Mouse (Mus musculus) embryonic facial prominence, embryonic 11.5 days (tissue): ENCODE results near the gene Fuom. TPM values are rescaled to one million over a fixed set of nuclear protein-coding genes. Genes with fewer than 3 reads are reported as not detected.
A peak's percentile ranks its signal among the peaks of the same experiment; 100 is the strongest.

Experiments
- ATAC-seq: fragments of 200-750 bp; cut with Nextera tagmentation; replicated peaks from 2 replicates; pipeline ENCODE4 v1.8.0; 2017; ENCODE audit warnings: low read depth; ENCODE audit not compliant: insufficient number of reproducible peaks, low FRiP score, low TSS enrichment
- DNase-seq: peaks from one replicate; pipeline ENCODE4 v3.0.0-alpha.2; 2015; ENCODE audit warnings: low spot score
- H3K27ac ChIP-seq: fragments of 300-500 bp; sonication (generic); replicated peaks from 2 replicates; pipeline ENCODE4 v1.5.1; 2014; ENCODE audit warnings: mild to moderate bottlenecking, low read depth, low read length, control low read depth
- H3K27me3 ChIP-seq: fragments of 300-500 bp; sonication (generic); 2 replicates; pipeline ENCODE4 v1.6.1; 2014; ENCODE audit warnings: mild to moderate bottlenecking, low read length, moderate library complexity, mixed read lengths; ENCODE audit not compliant: control insufficient read depth, insufficient read depth
- H3K36me3 ChIP-seq: fragments of 300-500 bp; sonication (generic); replicated peaks from 2 replicates; pipeline ENCODE4 v1.6.1; 2014; ENCODE audit warnings: low read depth, mild to moderate bottlenecking, low read length, moderate library complexity, mixed read lengths; ENCODE audit not compliant: control insufficient read depth, insufficient read depth
- H3K4me1 ChIP-seq: fragments of 300-500 bp; sonication (generic); 2 replicates; pipeline ENCODE4 v1.6.1; 2014; ENCODE audit warnings: low read length, mixed read lengths; ENCODE audit not compliant: control insufficient read depth, insufficient read depth
- H3K4me2 ChIP-seq: fragments of 300-500 bp; sonication (generic); 2 replicates; pipeline ENCODE4 v1.6.1; 2014; ENCODE audit warnings: low read depth, mild to moderate bottlenecking, control low read depth, low read length, moderate library complexity
- H3K4me3 ChIP-seq: fragments of 300-500 bp; sonication (generic); 2 replicates; pipeline ENCODE4 v1.5.1; 2014; ENCODE audit warnings: low read depth, low read length, control low read depth
- H3K9ac ChIP-seq: fragments of 300-500 bp; sonication (generic); replicated peaks from 2 replicates; pipeline ENCODE4 v1.6.1; 2014; ENCODE audit warnings: mild to moderate bottlenecking, control low read depth, low read length
- H3K9me3 ChIP-seq: fragments of 300-500 bp; sonication (generic); replicated peaks from 2 replicates; pipeline ENCODE4 v1.6.1; 2016; ENCODE audit warnings: mild to moderate bottlenecking, low read length, inconsistent platforms, mixed read lengths; ENCODE audit not compliant: control insufficient read depth
- WGBS: fragments of 180-500 bp; shearing (Covaris S2); extraction: QIAGEN DNeasy Blood & Tissue Kit; methylation state at CpG from one replicate; pipeline ENCODE4 v1.1.7; 2014; 5-methylcytosine and 5-hydroxymethylcytosine counted together
- polyA plus RNA-seq: library from polyadenylated mRNA; unstranded; fragments of >200 nt; fragmentation: Nextera tagmentation; extraction: Ambion mirVana; gene quantifications from 2 replicates; pipeline ENCODE4 v1.2.1, GENCODE M21; 2014

Gene Fuom
- polyA plus RNA-seq, 1 experiment from 2014 or later: 24.2 TPM

DNA sequence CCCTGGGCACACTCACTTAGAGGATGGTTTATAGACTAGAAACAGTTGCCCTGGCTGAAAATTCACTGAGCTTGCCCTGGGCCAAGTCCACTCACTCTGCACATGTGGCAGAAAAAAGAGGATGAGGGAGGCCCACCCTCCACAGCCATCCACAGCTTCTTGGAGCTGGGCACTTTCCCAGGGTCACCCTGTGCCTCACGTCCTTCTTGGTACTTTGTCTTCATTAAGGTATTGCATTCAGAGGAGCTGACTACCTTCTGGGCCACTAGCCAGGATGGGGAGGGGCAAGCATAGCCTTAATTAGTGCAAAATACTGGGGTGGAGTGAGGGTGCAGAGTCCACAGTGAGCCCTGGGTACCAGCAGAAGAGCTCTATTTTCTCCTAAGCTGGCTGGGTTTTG, 6.7 kb downstream of the Fuom start:
- no peak overlapping the region for H3K4me2 ChIP-seq
- no peak overlapping the region for H3K27ac ChIP-seq
- no peak for ATAC-seq
- no peak overlapping the region for H3K9ac ChIP-seq
- H3K9me3 ChIP-seq: no peaks in the 10 kb centered on the region
- DNase-seq: no peak
- no peaks in the 10 kb centered on the region for H3K4me1 ChIP-seq
- H3K27me3 ChIP-seq: no peaks in the 10 kb centered on the region
- 61% methylated on average over 1 of the region's 1 CpGs for WGBS
- no peak overlapping the region for H3K4me3 ChIP-seq
- no peaks in the 10 kb centered on the region for H3K36me3 ChIP-seq

DNA sequence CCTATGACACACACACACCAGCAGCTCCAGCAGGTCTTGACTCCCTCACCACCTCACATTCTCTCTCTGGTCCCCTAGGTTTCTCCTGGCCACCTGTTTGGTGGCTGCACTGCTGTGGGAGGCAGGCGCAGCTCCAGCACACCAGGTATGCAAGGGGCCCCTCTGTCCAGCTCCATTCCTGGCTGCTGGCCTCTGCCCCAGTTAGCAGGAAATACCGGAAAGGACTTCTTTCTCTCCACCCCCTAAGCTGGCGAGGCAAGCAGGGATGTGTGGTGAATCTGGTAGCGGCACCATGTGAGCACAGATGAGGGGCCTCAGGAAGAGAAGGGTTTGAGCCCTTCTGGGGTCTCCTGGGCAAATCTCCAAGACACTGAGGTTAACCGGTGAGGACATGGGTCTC, 7.3 kb downstream of the Fuom start:
- DNase-seq (no peak), ATAC-seq (no peak)
- WGBS: 59% methylated on average over 5 of the region's 5 CpGs

DNA sequence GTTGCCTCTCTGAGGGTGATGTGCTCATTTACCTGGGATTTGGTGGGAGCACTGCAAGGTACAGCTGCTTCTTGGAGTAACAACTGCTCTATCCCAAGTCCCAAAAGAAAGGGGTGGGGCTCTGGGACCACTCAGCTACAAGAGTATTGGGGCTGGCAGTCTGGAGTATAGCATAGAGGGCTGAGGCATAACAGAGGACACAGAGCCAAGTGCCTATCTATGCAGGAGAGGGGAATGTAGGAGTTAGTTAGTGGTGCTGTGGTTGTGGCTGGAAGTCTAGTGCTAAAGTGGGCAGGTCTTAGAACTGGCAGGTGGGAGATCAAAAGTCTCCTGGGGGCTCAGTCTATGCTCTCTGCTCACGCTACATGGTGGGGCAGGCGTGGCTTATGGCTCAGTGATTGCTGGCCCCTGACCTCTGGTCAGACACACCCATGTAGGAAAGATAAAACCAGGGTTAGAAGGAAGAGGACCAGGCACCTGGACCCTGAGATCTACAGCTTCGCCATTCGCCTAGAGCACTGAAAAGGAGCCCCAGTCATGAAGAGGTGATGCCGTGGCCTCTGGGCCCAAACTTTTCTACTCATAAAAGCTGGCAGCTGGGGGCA, 9.2 kb downstream of the Fuom start, which contains the start of gene Prap1:
Gene Prap1 (plus strand): TSS at position 472 of the 605 bp plus-strand sequence.
- ATAC-seq (no peak), DNase-seq (no peak)
- H3K27ac ChIP-seq: no peak within 1 kb of the TSS
- H3K4me1 ChIP-seq: no peaks in the 10 kb centered on the region
- H3K4me3 ChIP-seq: no peak within 1 kb of the TSS
- 72% methylated on average over 5 of the region's 5 CpGs for WGBS
- no peak within 1 kb of the TSS for H3K9ac ChIP-seq
- H3K9me3 ChIP-seq: no peaks in the 10 kb centered on the region
- no peak within 1 kb of the TSS for H3K4me2 ChIP-seq
- H3K27me3 ChIP-seq: no peaks in the 10 kb centered on the region
- H3K36me3 ChIP-seq: no peaks in the 10 kb centered on the region

More for the DNA sequence above, 7.3 kb downstream of the Fuom start:
- no peak overlapping the region for H3K27ac ChIP-seq
- no peaks in the 10 kb centered on the region for H3K9me3 ChIP-seq
- H3K9ac ChIP-seq: no peak overlapping the region
- H3K4me2 ChIP-seq: no peak overlapping the region
- H3K36me3 ChIP-seq: no peaks in the 10 kb centered on the region
- H3K27me3 ChIP-seq: no peaks in the 10 kb centered on the region
- no peak overlapping the region for H3K4me3 ChIP-seq
- H3K4me1 ChIP-seq: no peaks in the 10 kb centered on the region

DNA sequence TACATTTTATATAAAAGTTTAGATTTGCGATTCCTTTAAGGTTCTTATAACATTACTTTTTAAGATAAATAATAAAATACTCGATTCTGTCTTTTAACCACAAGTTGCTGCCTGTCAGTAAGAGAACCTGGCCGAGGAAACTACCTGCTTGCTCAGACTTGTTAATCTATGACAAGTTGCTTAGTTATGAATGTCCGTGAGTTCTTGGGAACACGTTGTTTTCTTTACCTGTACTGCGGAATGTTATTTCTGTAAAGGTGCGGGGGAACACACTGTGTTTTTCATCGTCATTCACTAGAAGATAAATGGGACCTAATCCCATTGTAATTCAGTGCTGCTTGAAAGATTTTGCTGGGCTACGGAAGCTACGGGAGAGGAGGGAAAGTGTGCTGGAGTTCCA, 11.6 kb downstream of the Fuom start:
- WGBS: 78% methylated on average over 10 of the region's 10 CpGs
- Histone ChIP-seq H3K9me3 (no peaks in the 10 kb centered on the region), H3K4me1 (no peaks in the 10 kb centered on the region), H3K27ac (no peak overlapping the region), H3K36me3 (no peaks in the 10 kb centered on the region), H3K4me3 (no peak overlapping the region), H3K27me3 (no peaks in the 10 kb centered on the region), H3K4me2 (no peak overlapping the region), H3K9ac (no peak overlapping the region)
- DNase-seq (no peak), ATAC-seq (no peak)

DNA sequence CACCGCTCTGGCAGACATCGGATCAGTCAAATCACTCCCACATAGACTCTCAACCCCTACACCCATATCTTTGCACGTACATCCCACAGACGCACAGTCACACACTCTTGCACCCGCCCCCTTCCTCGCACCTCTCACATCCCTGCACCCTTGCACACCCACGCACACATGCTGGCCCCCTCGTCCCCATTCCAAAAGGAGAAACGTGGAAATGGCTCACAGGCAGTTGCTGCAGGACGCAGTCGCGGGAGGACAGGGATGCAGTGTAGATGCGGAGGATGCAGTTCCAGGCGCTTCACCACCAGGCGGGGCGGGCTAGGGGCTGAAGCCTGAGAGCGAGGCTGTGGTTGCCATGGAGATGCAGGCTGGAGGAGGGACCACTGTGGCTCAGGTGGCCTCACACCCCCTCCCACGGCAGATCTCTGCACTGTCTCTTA, 20.0 kb downstream of the Fuom start, which contains the start of gene Caly:
Gene Caly (minus strand): TSS at position 307 of the 437 bp plus-strand sequence.
- Histone ChIP-seq H3K9me3 (no peaks in the 10 kb centered on the region), H3K27ac (no peak within 1 kb of the TSS), H3K36me3 (no peaks in the 10 kb centered on the region), H3K9ac (no peak within 1 kb of the TSS; the same call in 1 of the 2 replicates), H3K27me3 (peaks cover 24% of the 10 kb centered on the region), H3K4me2 (no peak within 1 kb of the TSS; the same call in 1 of the 2 replicates), H3K4me1 (0 out of 2 replicates have a peak, but pooled peaks cover 3% of the 10 kb centered on the region), H3K4me3 (0 out of 2 replicates have a peak within 1 kb of the TSS, but pooled peaks have one; percentile 15)
- ATAC-seq (peak; percentile 53), DNase-seq (peak; percentile 81)
- 9% methylated on average over 18 of the region's 18 CpGs for WGBS

DNA sequence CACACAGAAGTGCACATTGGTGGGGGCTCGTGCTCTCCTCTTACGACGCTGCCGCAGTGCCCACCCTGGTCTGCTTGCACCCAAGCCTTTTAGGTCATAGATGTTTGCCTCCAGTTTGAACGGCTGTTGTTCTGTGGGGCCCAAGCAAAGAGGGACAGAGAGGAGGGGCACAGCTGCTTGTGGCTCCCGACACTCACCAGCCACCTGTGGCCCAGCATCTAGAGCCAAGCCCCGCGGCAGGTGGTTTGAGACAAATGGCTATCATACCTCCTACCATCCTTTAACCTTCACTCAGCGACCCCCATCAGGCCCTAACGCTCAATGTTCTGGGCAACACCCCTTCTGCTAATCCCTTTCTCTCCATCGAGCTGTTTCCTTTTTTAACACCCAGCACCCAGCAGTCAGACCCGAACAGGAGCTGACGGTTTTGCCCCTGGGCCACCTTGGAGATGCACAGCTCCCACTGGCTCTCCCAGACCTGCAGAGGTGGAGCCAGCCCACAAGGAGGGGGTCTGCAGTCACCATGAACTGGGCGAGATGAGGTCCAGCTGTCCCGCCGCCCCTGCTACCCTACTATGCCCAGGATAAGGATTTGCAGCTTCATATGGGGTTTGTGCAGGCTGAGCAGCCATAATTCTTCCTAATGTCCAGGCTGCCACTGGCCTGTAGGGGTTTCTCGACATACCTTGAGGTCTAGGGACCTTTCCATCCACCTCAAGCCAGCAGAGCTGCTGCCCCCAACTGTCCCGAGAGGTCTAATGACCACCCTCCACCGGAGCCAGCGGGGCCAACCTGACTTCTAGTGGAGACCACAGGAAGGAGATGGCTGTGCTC, 20.6 kb downstream of the Fuom start:
- ATAC-seq (no peak), DNase-seq (no peak)
- Histone ChIP-seq H3K36me3 (no peaks in the 10 kb centered on the region), H3K4me2 (no peak overlapping the region; the same call in 1 of the 2 replicates), H3K27ac (no peak overlapping the region), H3K9me3 (no peaks in the 10 kb centered on the region), H3K4me3 (no peak overlapping the region), H3K27me3 (peaks cover 24% of the 10 kb centered on the region), H3K9ac (no peak overlapping the region; the same call in 1 of the 2 replicates), H3K4me1 (0 out of 2 replicates have a peak, but pooled peaks cover 3% of the 10 kb centered on the region)
- 17% methylated on average over 20 of the region's 20 CpGs for WGBS

DNA sequence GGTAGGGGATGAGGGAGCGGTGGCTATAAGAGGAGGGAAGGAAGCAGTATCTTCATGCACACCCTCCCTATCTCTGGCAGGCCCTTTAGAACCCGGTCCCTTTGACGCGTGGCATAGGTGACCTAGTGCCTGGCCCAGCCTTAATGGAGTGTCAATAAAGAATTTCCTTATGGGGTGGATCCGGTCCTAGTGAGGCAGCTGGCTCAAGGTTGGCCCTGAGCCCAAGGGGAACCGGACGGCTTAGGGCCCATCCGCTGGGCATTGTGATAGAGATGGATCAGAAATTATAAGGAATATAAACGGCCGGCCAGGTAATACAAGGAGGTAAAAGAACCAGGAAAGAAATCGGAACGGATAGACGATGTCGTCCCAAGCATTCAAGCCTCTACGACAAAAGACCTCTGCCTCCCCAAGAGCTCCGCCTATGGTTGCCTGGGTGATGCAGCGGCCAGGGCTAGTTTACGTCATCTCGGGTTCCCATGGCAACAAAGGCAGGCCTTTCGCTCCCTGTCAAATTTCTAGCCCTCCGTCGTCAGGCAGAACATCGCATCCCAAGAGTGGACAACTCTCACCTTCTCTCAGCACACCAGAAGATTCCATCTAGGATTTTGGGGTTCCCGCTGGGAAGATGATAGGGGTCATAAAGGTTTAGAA, 21.6 kb downstream of the Fuom start:
- ATAC-seq: peak; percentile 71
- Histone ChIP-seq H3K4me1 (0 out of 2 replicates have a peak, but pooled peaks cover 3% of the 10 kb centered on the region), H3K9ac (peak overlapping the region; percentile 22), H3K36me3 (no peaks in the 10 kb centered on the region), H3K27me3 (peaks cover 24% of the 10 kb centered on the region), H3K4me3 (peak overlapping the region; percentile 17; the same call in 1 of the 2 replicates), H3K9me3 (no peaks in the 10 kb centered on the region), H3K4me2 (peak overlapping the region; percentile 41), H3K27ac (no peak overlapping the region)
- WGBS: 2% methylated on average over 24 of the region's 24 CpGs
- peak; percentile 94 for DNase-seq
